9 mouse cellular contexts compared by ENCODE assay signal in the genomic region with DNA sequence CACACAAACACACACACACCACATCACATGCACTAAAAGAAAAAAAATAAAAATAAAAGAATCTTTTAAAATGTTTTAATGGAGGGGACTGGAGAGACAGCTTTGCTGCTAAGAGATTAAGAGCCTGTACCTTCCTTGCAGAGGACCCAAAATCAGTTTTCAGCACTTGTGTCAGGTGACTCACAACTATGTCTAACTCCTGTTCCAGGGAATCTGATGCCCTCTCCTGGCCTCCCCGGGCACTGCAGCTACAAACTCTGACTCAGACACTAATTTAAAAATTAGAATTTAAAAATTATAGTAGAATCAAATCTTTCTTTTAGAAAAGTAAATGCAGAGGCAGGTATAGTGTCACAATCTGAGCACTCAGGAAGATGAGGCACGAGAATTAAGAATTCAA. TPM values are rescaled to one million over a fixed set of nuclear protein-coding genes. Genes with fewer than 3 reads are reported as not detected.
DNase-seq lines count a peak whose midpoint lies in the region; ATAC-seq and TF ChIP-seq lines count a peak whose summit lies in the region.
"Had no signal": no experiment of that assay in that cellular context is flagged by ENCODE, and none has a peak within 500 bp of the region (broad histone marks: within the 10 kb centered on the region; RNA-seq: fewer than 3 reads in every experiment).

No protein-coding gene starts in this region.

- no peaks in the 10 kb centered on the region for H3K9me3 ChIP-seq in hindbrain, embryonic 11.5 days (ENCODE audit: control insufficient read depth, low read length)
- H3K9me3 ChIP-seq in hindbrain, embryonic 13.5 days = no peaks in the 10 kb centered on the region
- H3K9me3 ChIP-seq in E14TG2a.4 (ENCODE audit: low read length) = no peaks in the 10 kb centered on the region
- H3K9me3 ChIP-seq: embryonic facial prominence, embryonic 12.5 days had no signal

- H3K4me1 ChIP-seq in hindbrain, embryonic 11.5 days (replicated peaks; ENCODE audit: control insufficient read depth, insufficient read depth, low read length) = no peaks in the 10 kb centered on the region
- H3K4me1 ChIP-seq in hindbrain, embryonic 13.5 days (replicated peaks) = no peaks in the 10 kb centered on the region
- H3K4me1 ChIP-seq in E14TG2a.4 (replicated peaks; ENCODE audit: low read depth, low read length) = no peaks in the 10 kb centered on the region
- no peaks in the 10 kb centered on the region for H3K4me1 ChIP-seq in small intestine, adult 2 months (ENCODE audit: control insufficient read depth, insufficient read depth, insufficient read length, low read length)
- H3K4me1 ChIP-seq: embryonic facial prominence, embryonic 12.5 days had no signal

- WGBS in hindbrain, embryonic 11.5 days = 80% methylated on average over 2 of the region's 2 CpGs
- WGBS in hindbrain, embryonic 13.5 days = 89% methylated on average over 2 of the region's 2 CpGs
- WGBS in small intestine, adult 2 months = 92% methylated on average over 2 of the region's 2 CpGs

- no peak for ATAC-seq in hindbrain, embryonic 11.5 days (ENCODE audit: low FRiP score)
- no peak for ATAC-seq in hindbrain, embryonic 13.5 days (ENCODE audit: low FRiP score)

- no peak overlapping the region for H3K27ac ChIP-seq in hindbrain, embryonic 11.5 days (ENCODE audit: low read depth, low read length)
- no peak overlapping the region for H3K27ac ChIP-seq in hindbrain, embryonic 13.5 days
- H3K27ac ChIP-seq in small intestine, adult 2 months (ENCODE audit: insufficient read depth, low read depth, low read length) = no peak overlapping the region
- H3K27ac ChIP-seq: embryonic facial prominence, embryonic 12.5 days had no signal

- peaks cover 2% of the 10 kb centered on the region; the same call in 1 of the 2 replicates for H3K36me3 ChIP-seq in hindbrain, embryonic 11.5 days (ENCODE audit: control insufficient read depth, insufficient read depth, low read length)
- H3K36me3 ChIP-seq in hindbrain, embryonic 13.5 days = peaks cover 47% of the 10 kb centered on the region
- H3K36me3 ChIP-seq in E14TG2a.4 (ENCODE audit: insufficient read depth, low read length) = peaks cover 32% of the 10 kb centered on the region
- peaks cover 14% of the 10 kb centered on the region for H3K36me3 ChIP-seq in small intestine, adult 2 months (ENCODE audit: control insufficient read depth, insufficient read depth, low read length)

- no peak for TF ChIP-seq POLR2A in small intestine, adult 2 months (IDR thresholded peaks at IDR 0.05; ENCODE audit: low read depth, low read length)

- H3K4me2 ChIP-seq in hindbrain, embryonic 11.5 days (replicated peaks; ENCODE audit: low read depth, low read length) = no peak overlapping the region
- H3K4me2 ChIP-seq in hindbrain, embryonic 13.5 days = no peak overlapping the region
- H3K4me2 ChIP-seq: embryonic facial prominence, embryonic 12.5 days had no signal

- H3K4me3 ChIP-seq in hindbrain, embryonic 11.5 days (ENCODE audit: low read depth, low read length) = no peak overlapping the region
- H3K4me3 ChIP-seq in hindbrain, embryonic 13.5 days = no peak overlapping the region
- H3K4me3 ChIP-seq in E14TG2a.4 (replicated peaks; ENCODE audit: low read length) = no peak overlapping the region
- no peak overlapping the region for H3K4me3 ChIP-seq in small intestine, adult 2 months (ENCODE audit: low read depth, low read length)
- H3K4me3 ChIP-seq: embryonic facial prominence, embryonic 12.5 days had no signal

- peak; percentile 88 for TF ChIP-seq CTCF in E14TG2a.4 (conservative IDR thresholded peaks at IDR 0.05; ENCODE audit: low read length)
- TF ChIP-seq CTCF in small intestine, adult 2 months (IDR thresholded peaks at IDR 0.05; ENCODE audit: extremely low read depth, insufficient read length, insufficient replicate concordance, low read depth, low read length) = peak; percentile 66; the same call in 1 of the 2 replicates

- H3K9ac ChIP-seq in hindbrain, embryonic 11.5 days (ENCODE audit: low read depth, low read length) = no peak overlapping the region
- H3K9ac ChIP-seq in hindbrain, embryonic 13.5 days = no peak overlapping the region
- H3K9ac ChIP-seq: embryonic facial prominence, embryonic 12.5 days had no signal

- peak; percentile 36 for DNase-seq in hindbrain, embryonic 11.5 days (ENCODE audit: low spot score)
- DNase-seq in 3T3-L1 (ENCODE audit: low read depth, low spot score) = peak; percentile 66
- peak; percentile 46 for DNase-seq in heart, postnatal 4 days
- DNase-seq in ovary, adult 18-20 months (ENCODE audit: low spot score) = no peak
- no peak for DNase-seq in layer of hippocampus, postnatal 14 days (ENCODE audit: low spot score in 2 of 2)

- H3K27me3 ChIP-seq in hindbrain, embryonic 11.5 days (ENCODE audit: control insufficient read depth, insufficient read depth, low read length) = no peaks in the 10 kb centered on the region
- no peaks in the 10 kb centered on the region for H3K27me3 ChIP-seq in hindbrain, embryonic 13.5 days
- no peaks in the 10 kb centered on the region for H3K27me3 ChIP-seq in E14TG2a.4 (ENCODE audit: insufficient read depth, low read length)
- H3K27me3 ChIP-seq in small intestine, adult 2 months (ENCODE audit: control insufficient read depth, insufficient read depth, low read length) = no peaks in the 10 kb centered on the region
- H3K27me3 ChIP-seq: embryonic facial prominence, embryonic 12.5 days had no signal

RNA-seq across cellular contexts. Expression of gene Pex16, which starts 51.8 kb away (rescaled TPM):
- polyA plus RNA-seq in hindbrain, embryonic 11.5 days (2014; fragmentation: Nextera tagmentation; extraction: Ambion mirVana) = 18.4 and 20.8 TPM in 2 replicates
- 35.7 and 35.8 TPM in 2 replicates for polyA plus RNA-seq in hindbrain, embryonic 13.5 days (2015; fragmentation: Nextera tagmentation; extraction: Ambion mirVana)
- 10 to 100 TPM; 20.8 to 22.2 TPM for total RNA-seq in heart, postnatal 4 days (2021)
- 71.2 and 157 TPM in 2 replicates for polyA plus RNA-seq in small intestine, adult 2 months (2012; rRNA removed)
- 10 to 100 TPM; 32.4 to 37.7 TPM for total RNA-seq in layer of hippocampus, postnatal 14 days (2021)

RNA-seq across cellular contexts. Expression of gene Large2, which starts 52.0 kb away (rescaled TPM):
- polyA plus RNA-seq in hindbrain, embryonic 11.5 days (2014; fragmentation: Nextera tagmentation; extraction: Ambion mirVana) = 4.0 and 4.7 TPM in 2 replicates
- 1.6 and 2.4 TPM in 2 replicates for polyA plus RNA-seq in hindbrain, embryonic 13.5 days (2015; fragmentation: Nextera tagmentation; extraction: Ambion mirVana)
- total RNA-seq in heart, postnatal 4 days (2021) = under 1 TPM; 0.29 to 0.70 TPM
- 12.3 and 15.6 TPM in 2 replicates for polyA plus RNA-seq in small intestine, adult 2 months (2012; rRNA removed)
- 1 to 10 TPM in 1 of 2 experiments, not detected in 1; 1.7 TPM for total RNA-seq in layer of hippocampus, postnatal 14 days (2021)

RNA-seq across cellular contexts. Expression of gene 1700029I15Rik, which starts 59.7 kb away (rescaled TPM):
- 2.4 and 3.3 TPM in 2 replicates for polyA plus RNA-seq in hindbrain, embryonic 11.5 days (2014; fragmentation: Nextera tagmentation; extraction: Ambion mirVana)
- 6.3 and 6.9 TPM in 2 replicates for polyA plus RNA-seq in hindbrain, embryonic 13.5 days (2015; fragmentation: Nextera tagmentation; extraction: Ambion mirVana)
- total RNA-seq in heart, postnatal 4 days (2021) = 1 to 10 TPM; 1.2 to 1.7 TPM
- 3.5 and 7.4 TPM in 2 replicates for polyA plus RNA-seq in small intestine, adult 2 months (2012; rRNA removed)
- 1 to 10 TPM; 4.5 to 5.4 TPM for total RNA-seq in layer of hippocampus, postnatal 14 days (2021)

Comparison
In these comparisons a context has a peak if more than half of its experiments do, and no peak if none do; other contexts are left out.
1. DNase-seq: peak in hindbrain, embryonic 11.5 days (single experiment), 3T3-L1 (single experiment) and heart, postnatal 4 days (single experiment); none in ovary, adult 18-20 months (single experiment) and layer of hippocampus, postnatal 14 days (0 of 2).